Mouse (Mus musculus): ENCODE measurements around the gene Dand5. TPM values are rescaled to one million over a fixed set of nuclear protein-coding genes. Genes with fewer than 3 reads are reported as not detected.

Dand5 gene
- total RNA-seq (2017), result 2.8 and 4.1 TPM in 2 replicates

- no peak for ATAC-seq (replicated peaks; ENCODE audit: low read depth, poor library complexity, severe bottlenecking)
These were observed at the start of gene Dand5 for GRCm38 (mm10) chr8:84822723-84823122. TSS of gene Dand5 (minus strand) at chr8:84822823.

DNA sequence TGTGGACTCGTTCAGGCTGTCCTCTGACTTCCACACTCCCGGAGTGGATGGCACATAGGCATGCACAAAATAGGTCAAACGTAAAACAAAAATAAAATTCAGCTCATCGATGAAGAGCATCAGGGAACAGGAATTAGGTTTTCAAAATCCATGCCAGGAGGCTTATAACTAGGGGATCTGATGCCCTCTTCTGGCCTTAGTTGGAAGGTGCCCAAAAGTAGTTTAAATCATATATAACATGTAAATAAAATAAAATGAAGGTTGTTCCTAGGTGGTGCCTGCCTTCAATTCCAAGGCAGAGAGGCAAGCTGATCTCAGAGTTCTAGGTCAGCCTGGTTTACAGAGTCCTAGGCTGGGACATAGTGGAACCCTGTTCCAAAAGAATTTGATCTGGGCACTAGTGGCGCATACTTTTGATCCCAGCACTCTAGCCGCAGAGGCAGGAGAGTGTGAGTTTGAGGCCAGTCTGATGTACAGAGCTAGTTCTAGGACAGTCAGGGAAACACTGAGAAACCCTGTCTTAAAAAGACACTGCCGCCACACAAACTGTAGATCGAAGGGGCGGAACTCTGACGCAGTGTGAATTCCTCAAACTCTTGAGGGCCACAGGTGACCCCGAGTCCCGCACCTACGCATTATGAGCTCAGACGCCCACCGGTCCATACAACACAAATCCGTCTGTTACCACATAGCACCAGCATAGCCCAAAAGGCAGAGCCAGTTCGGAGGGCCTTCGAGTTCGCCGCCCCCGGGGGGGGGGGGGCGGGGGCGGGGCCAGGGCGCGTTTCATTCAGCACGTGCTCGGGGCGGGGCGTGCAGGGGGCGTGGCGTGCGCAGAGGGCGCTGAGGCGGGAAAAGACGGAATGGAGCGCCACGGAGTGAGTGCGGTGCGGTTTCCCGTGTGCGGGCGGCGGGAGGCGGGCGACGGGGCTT is 49.0 kb upstream of the Dand5 start, which contains the start of gene Syce2:
Gene Syce2 (plus strand): TSS at position 736 of the 933 bp plus-strand sequence.
- ATAC-seq (replicated peaks; ENCODE audit: low read depth, poor library complexity, severe bottlenecking), result peak; percentile 70

- peak; percentile 96 for ATAC-seq (replicated peaks; ENCODE audit: low read depth, poor library complexity, severe bottlenecking)
These were observed 34.3 kb upstream of the Dand5 start, which contains the start of gene Farsa for GRCm38 (mm10) chr8:84856864-84857441. TSS of gene Farsa (plus strand) at chr8:84856989.

GRCm38 (mm10) chr8:84856434-84856833 is 33.8 kb upstream of the Dand5 start:
- no peak for ATAC-seq (replicated peaks; ENCODE audit: low read depth, poor library complexity, severe bottlenecking)

- peak; percentile 38 for ATAC-seq (replicated peaks; ENCODE audit: low read depth, poor library complexity, severe bottlenecking)
These were observed 25.2 kb upstream of the Dand5 start for GRCm38 (mm10) chr8:84847684-84848435.

DNA sequence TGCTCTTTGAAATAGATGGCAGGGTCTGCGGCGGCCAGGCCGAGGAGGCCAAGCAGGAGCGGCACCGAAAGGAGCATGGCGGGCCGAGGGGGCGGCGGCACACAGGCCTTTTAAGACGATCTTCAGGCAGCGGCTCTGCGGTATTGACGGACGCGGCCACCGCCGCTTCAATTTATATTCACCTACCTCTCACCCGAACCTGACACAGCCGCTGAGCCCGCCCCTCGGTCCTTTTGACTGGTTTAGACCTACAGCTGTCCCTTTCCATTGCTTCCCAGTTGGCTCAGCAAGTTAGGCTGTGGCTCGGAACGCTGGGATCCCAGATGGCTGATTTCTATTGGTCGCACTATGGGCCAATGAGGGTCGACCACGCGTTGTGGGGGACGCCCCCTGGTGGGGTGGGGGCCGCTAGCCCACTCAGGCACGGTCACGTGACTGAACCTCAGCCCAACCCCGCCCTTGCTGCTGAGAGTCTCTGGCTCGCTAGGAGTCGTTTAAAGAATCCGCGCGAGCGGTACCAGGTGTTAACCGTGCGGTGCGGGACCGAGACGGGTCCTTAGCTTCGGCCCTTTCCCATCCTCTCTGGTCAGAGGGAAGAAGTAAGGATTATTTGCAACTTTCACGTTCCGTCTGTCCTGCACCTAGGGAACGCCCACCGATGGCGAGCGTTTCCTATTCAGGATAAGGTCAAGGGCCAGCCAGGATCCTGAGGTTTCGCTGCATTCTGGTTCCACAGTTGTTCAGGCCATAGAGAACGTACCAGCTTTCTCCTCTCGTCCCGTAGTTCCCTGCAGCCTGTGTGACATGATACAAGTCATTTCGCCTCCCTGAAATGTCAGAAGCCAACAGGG is 24.3 kb upstream of the Dand5 start, which contains the start of gene Calr:
Gene Calr (minus strand): TSS at position 213 of the 851 bp plus-strand sequence.
- ATAC-seq (replicated peaks; ENCODE audit: low read depth, poor library complexity, severe bottlenecking), result peak; percentile 87

DNA sequence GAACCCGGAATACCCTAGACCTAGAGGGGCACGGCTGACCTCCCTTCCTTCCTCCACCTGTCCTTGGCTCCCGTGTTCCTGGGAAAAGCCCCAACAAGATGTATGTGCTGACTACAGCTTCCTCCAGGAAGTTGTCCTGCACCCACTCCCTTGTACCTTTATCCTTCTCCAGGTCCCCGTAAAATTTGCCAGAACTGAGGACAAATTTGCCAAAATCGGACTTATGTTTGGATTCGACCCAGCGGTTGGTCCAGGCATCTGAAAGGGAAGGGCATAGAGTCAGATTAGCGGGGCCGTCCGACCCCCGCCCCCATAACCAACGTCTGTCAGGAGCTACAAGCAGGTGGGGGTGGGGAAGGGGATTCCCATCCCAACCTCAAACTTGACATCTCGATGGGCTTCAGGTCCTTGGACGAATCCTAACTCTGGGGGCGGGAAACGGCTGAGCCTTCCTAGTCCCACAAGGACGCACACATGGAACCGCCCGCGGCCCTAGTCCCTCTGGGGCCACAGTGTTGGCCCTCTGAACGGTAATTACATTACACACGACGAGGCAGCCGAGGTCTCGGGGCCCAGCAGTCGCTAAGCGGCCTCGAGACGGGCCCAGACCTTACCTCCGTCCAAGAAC is 23.6 kb upstream of the Dand5 start:
- ATAC-seq (replicated peaks; ENCODE audit: low read depth, poor library complexity, severe bottlenecking), result no peak

DNA sequence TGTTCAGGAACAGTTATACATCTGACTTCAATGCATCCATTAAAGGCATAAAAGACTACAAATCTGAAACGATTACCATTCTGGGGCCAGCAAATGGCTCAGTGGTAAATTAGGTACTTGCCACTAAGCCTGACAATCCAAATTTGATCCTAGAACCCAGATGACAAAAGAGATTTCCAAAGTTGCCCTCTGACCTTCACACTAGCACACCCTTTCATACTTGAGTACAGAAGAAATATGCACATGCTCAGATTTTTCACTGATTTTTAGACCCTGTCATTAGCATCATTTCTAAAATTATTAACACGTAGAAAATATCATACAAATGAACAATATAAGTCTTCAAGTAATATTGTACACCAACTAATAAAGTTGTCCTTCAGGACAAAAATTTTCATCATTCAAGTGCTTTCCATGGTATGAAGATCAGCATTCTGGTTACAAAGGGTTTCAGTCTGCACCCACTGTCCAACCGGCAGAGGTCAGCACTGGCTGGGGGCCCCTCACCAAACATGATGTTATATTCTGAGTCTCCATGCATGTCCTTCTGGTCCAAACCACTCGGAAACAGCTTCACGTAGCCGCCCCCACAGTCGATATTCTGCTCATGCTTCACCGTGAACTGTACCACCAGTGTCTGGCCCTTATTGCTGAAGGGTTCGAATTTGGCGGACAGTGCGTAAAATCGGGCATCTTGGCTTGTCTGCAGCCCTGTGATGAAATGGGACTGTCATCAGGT is 22.9 kb upstream of the Dand5 start:
- no peak for ATAC-seq (replicated peaks; ENCODE audit: low read depth, poor library complexity, severe bottlenecking)

DNA sequence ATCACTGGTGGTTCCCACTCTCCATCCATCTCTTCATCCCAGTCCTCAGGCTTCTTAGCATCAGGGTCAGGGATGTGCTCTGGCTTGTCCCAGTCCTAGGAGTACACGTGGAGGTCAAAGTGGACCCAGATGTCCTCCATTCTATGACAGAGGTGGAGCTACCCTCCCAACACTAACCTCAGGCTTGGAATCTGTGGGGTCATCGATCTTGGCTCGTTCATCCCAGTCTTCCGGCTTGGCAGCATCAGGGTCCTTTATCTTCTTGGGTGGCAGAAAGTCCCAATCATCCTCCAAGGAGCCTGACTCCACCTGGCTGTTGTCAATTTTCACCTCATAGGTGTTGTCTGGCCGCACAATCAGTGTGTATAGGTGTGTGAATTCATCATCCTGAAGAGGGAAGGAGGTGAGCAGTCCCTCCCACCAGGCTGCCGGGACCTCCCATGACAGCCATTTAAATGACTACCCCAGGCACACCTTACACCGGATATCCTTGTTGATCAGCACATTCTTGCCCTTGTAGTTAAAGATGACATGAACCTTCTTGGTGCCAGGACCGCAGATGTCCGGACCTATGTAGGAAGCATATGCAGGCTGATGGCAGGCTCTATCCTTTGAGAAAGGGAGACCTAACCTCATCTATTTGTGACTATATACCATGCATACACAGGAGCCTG is 21.9 kb upstream of the Dand5 start:
- no peak for ATAC-seq (replicated peaks; ENCODE audit: low read depth, poor library complexity, severe bottlenecking)

DNA sequence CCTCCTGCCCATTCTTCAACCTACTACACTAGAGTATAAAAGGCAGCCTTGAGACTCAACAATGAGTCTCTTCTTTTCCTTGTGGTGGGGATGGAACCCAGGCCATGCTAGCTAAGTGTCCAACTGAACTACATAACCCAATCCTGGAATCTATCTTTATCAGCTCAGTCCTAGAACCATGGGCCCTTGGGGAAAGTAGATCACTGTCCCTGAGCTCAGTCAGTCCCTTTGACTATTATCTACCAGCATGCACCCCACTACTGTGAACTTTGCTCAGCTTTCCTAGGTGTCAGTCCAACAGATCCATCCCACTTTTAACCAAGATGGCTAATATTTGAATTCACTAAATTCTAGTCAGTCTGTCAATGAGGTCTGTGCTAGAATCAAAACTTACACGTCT is 18.9 kb upstream of the Dand5 start:
- no peak for ATAC-seq (replicated peaks; ENCODE audit: low read depth, poor library complexity, severe bottlenecking)

DNA sequence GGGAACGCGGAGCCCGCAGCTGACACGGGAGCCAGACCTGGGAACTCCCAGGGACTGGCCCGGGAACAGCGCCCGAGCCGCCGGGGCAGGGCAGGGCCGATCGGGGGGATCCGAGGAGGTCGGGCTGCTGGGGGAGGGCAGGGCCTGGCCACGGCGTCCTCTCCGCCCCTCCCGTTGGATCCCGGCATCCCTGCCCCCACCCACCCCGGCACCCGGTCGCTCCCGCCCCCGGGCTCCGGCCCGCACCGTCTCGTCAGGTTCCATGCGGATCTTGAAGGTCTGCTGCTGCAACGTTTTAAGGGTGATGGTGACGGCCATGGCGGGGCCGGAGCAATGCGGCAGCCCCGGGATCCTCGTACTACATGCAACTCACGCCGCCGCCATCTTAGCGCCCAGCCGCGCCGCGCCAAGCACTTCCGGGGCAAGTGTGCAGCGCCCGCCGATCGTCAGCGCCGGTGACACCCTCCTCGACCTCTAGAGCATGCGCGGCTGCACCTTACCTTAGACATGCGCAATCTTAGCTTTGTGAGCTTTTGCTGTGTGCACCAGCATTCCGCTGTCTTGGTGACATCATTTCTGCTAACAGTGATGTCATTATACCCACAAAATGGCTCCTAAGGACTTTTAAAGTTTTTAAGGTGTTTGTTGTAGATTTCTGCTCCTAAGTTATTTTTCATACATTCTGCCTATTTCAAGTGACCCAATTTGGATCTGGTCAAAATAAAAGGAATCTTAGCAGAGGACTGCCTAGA is 17.8 kb upstream of the Dand5 start, which contains the start of gene Rad23a:
Gene Rad23a (minus strand): TSS at position 418 of the 752 bp plus-strand sequence.
- peak; percentile 91 for ATAC-seq (replicated peaks; ENCODE audit: low read depth, poor library complexity, severe bottlenecking)

DNA sequence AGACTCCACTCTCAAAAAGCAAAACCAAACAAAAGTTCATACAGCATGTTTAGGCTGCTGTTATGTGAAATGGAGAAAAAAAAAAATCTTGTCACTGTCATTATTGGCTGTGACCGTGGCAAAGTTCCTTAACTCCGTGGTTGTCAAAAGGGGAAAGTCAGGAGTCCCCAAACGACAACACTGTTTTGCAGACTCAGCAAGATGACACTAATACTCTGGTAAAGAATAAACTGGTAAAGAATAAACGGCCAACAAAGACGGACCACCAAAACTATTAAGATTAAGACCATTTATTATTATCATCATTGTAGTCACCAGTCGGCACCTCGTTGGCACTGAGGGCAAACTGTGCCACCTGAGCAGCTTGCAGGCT is 17.2 kb upstream of the Dand5 start:
- ATAC-seq (replicated peaks; ENCODE audit: low read depth, poor library complexity, severe bottlenecking), result no peak

DNA sequence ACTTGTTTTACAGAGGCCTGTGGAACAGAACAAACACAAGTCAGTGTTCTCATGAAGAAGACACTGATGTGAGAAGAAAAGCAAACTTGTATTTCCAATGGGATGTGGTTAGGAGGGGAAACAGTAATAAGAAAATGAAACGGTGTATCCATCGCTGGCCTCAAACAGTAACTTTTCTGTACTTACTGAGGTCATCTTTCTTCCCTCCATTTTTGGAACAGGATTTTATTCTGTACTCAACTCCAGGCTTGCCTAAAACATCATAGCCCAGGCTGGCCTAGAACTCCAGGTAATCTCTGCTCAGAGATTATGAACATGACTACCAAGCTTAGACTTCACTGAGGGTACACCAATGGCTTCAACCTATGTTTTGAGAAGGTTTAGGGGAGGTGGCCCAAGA is 16.8 kb upstream of the Dand5 start:
- ATAC-seq (replicated peaks; ENCODE audit: low read depth, poor library complexity, severe bottlenecking), result no peak

DNA sequence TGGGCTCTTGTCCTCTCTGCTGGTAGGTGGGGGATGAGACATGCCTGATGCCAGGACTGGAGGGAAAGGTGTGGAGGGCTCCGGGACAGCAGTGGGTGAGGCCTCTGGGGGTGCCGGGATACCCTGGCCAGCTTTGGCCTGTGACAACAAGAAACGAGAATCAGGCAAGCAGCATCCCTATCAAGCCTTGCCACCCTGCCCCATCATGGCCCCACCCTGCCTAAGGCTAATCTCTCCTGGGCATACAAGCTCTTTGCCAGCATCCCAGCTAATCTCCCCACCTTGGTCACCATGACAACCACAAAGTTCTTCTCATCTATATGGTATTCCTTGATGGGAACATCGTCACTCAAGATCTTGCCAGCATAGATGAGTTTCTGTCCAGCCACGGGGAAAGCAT is 15.9 kb upstream of the Dand5 start:
- no peak for ATAC-seq (replicated peaks; ENCODE audit: low read depth, poor library complexity, severe bottlenecking)

DNA sequence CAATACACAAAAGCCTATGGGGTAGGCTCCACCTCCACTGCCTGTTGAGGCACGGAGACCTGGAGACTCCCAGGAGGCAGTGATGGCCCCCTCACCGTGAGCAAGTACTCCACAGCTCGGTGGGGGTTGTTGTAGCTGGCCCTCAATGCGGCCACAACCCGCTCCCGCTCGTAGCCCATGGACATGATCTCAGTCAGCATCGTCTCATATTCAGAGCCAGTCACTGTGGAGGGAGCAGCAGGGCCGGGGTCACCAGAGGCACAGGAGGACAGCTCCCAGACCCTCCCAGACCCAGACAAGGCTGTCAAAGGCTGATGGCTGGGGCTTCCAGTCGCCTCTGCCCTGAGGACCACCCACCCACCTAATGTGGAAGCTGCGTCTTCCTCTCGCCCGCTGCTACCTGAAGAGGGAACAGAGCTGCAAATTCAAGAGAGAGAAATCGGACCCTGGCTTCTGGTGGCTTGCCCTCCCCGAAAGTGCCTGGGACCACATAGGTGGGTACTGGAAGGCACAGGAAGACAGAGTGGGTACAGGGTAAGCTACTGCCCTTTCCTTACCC is 15.4 kb upstream of the Dand5 start:
- ATAC-seq (replicated peaks; ENCODE audit: low read depth, poor library complexity, severe bottlenecking), result no peak

- no peak for ATAC-seq (replicated peaks; ENCODE audit: low read depth, poor library complexity, severe bottlenecking)
These were observed 14.7 kb upstream of the Dand5 start for GRCm38 (mm10) chr8:84837149-84837911.

Measured in common myeloid progenitor, adult 5-6 weeks (primary cell).